Mouse (Mus musculus): ENCODE data around the gene Exosc10.

DNA sequence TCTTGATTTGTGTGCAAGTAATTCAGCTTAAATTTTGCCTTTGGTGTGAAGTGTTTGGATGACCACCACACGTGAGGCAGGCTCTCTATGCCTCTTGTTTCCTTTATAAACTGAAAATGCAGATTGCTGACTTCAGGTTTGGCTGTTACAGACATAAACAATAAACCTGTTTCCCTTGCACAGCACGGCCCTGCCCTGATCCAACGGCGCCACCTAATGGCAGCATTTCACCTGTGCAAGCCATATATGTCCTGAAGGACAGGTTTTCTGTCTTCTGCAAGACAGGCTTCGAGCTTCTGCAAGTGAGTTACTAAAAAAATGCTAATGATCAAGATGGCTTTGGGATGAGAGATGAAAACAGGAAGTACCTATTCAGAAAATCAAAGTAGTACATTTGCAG is 49.5 kb downstream of the Exosc10 start:
- TF ChIP-seq GATA1 (IDR thresholded peaks at IDR 0.05; ENCODE audit: borderline replicate concordance, low read length) (no peak), FLI1 (IDR thresholded peaks at IDR 0.05; ENCODE audit: low read length) (no peak)
